Mouse (Mus musculus): ENCODE results near the gene Ppip5k2.

DNA sequence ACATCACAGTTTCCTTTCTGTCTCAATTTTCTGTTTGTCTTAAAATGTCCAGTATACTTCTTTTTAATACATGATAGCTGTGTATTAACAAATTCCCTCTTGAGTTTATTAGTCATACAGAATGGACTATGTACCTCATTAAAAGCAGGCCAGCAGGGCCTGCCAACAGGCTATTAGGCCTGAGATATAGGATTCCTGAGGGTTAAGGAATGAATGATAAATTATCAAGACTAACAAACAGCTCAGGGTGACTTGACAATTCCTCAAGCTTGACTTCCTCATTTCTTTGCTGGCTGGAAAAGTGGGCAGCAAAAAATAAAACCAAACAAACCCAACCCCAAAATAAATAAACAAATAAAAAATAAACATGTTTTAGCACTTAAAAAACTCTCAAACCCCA lies 64.8 kb downstream of the Ppip5k2 start:
- no peak for TF ChIP-seq CTCF (IDR thresholded peaks at IDR 0.05; ENCODE audit: low read depth, low read length)
- TF ChIP-seq POLR2A (IDR thresholded peaks at IDR 0.05; ENCODE audit: borderline replicate concordance, low read depth, low read length), result no peak

Data from bone marrow macrophage, adult 2 months (primary cell).